Mouse (Mus musculus): Measurements from ENCODE around the gene Mylip. TPM values are rescaled to one million over a fixed set of nuclear protein-coding genes. Genes with fewer than 3 reads are reported as not detected.

Gene Mylip
- polyA plus RNA-seq, 1 experiment from 2014 or later: 5.8 TPM

DNA sequence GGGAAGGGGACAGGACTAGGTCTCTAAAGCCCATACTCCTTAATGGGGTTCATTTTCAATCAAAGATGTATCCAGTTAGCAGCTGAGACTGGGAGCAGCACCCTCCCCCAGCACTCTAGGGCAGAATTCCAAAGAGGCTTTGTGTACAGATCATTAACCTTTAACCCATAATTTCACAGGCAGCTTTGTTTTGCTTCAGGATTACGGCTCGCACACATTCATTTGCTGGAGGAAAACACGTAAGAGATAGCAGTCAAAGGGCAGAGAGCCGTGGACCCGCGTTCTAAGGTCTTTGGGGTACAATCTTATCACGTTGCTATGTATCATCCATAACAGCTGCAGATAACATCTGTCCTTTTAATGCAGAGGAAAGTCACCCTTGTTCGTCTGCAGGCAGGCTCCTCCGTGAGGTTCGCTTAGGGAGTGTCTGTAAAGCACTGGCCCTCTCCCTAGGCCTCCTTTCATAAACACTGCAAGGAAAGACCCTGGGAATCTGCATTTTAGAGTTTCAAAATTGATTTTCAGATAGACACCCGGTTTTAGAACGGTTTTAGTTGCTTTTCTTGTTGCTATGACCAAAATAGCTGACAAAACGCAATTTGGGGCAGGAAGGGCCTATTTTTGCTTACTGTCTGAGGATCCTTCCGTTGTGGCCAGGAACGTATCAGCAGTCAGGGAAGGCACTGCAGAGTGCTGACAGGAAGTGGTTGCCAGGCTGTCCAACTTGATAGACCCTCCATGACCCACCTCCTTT is 65.7 kb downstream of the Mylip start:
- Histone ChIP-seq H3K9ac (replicated peaks; ENCODE audit: low read depth, low read length) (no peak overlapping the region), H3K27ac (ENCODE audit: low read length) (no peak overlapping the region), H3K4me3 (replicated peaks; ENCODE audit: low read length) (no peak overlapping the region), H3K4me2 (ENCODE audit: low read length) (no peak overlapping the region), H3K9me3 (ENCODE audit: control insufficient read depth, low read length) (no peaks in the 10 kb centered on the region), H3K4me1 (replicated peaks; ENCODE audit: control insufficient read depth, insufficient read depth, low read length) (peaks cover 9% of the 10 kb centered on the region), H3K27me3 (replicated peaks; ENCODE audit: control insufficient read depth, insufficient read depth, low read length) (no peaks in the 10 kb centered on the region), H3K36me3 (ENCODE audit: control insufficient read depth, insufficient read depth) (no peaks in the 10 kb centered on the region)
- WGBS: 26% methylated on average over 15 of the region's 15 CpGs
- no peak for ATAC-seq

DNA sequence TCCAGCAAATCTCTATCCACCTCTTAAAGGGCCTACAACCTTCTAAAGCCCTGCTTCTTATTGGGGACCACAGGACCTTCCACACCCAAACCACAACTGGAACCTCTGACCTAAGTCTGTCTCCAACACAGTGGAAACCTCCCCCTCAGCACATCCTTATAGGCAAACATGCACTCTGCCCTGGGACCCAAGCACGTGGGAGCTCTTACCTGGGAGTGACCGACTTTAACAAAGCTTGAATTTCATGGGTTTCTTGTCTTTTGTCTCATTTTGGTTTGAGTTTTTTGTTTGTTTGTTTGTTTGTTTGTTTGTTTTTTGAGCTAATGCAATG is 66.3 kb downstream of the Mylip start:
- ATAC-seq: no peak

DNA sequence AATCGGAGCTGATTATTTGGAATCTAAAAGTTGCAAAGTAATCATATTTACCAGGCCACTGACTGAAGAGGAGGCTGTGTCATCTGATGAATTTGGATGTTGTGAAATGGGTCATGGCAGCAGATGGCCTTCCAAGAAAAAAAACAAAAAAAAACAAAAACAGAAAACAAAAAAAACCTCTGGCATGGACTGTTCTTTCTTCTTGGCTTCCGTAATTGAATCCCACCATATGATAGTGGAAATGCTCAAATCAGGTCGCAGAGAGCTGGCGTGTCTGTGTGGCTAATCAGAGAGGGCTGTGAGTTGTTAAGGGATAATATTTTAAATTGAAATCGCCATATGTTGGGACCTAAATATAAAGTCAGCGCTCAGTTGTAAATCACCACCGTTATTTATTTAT is 67.9 kb downstream of the Mylip start:
- H3K36me3 ChIP-seq (ENCODE audit: control insufficient read depth, insufficient read depth): no peaks in the 10 kb centered on the region
- H3K4me2 ChIP-seq (ENCODE audit: low read length): no peak overlapping the region
- 74% methylated on average over 7 of the region's 7 CpGs for WGBS
- peaks cover 9% of the 10 kb centered on the region for H3K4me1 ChIP-seq (replicated peaks; ENCODE audit: control insufficient read depth, insufficient read depth, low read length)
- H3K4me3 ChIP-seq (replicated peaks; ENCODE audit: low read length): no peak overlapping the region
- H3K27ac ChIP-seq (ENCODE audit: low read length): no peak overlapping the region
- H3K9ac ChIP-seq (replicated peaks; ENCODE audit: low read depth, low read length): no peak overlapping the region
- no peaks in the 10 kb centered on the region for H3K9me3 ChIP-seq (ENCODE audit: control insufficient read depth, low read length)
- ATAC-seq: no peak
- no peaks in the 10 kb centered on the region for H3K27me3 ChIP-seq (replicated peaks; ENCODE audit: control insufficient read depth, insufficient read depth, low read length)

More for the DNA sequence above, 66.3 kb downstream of the Mylip start:
- Histone ChIP-seq H3K27me3 (replicated peaks; ENCODE audit: control insufficient read depth, insufficient read depth, low read length) (no peaks in the 10 kb centered on the region), H3K27ac (ENCODE audit: low read length) (no peak overlapping the region), H3K9ac (replicated peaks; ENCODE audit: low read depth, low read length) (no peak overlapping the region), H3K4me3 (replicated peaks; ENCODE audit: low read length) (no peak overlapping the region), H3K9me3 (ENCODE audit: control insufficient read depth, low read length) (no peaks in the 10 kb centered on the region), H3K4me1 (replicated peaks; ENCODE audit: control insufficient read depth, insufficient read depth, low read length) (peaks cover 9% of the 10 kb centered on the region), H3K4me2 (ENCODE audit: low read length) (no peak overlapping the region), H3K36me3 (ENCODE audit: control insufficient read depth, insufficient read depth) (no peaks in the 10 kb centered on the region)
- WGBS: 69% methylated on average over 2 of the region's 2 CpGs

DNA sequence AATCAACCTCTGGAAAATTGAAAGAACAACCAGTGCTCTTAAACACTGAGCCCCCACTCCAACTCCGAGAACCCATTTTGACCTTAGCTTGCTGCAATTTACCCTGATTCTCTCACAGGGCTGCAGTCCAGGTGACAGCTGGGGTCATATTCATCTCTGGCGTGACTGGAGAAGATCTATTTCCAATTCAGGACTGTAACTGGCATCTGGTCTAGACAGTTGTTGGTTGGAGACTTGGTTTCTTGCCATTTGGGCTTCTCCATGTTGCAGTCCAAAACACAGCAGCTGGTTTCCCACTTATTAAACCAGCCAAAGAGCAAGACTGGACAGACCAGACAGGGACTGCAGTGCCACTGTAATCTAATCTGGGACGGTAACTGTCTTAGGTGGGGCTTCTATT is 70.6 kb downstream of the Mylip start:
- peaks cover 3% of the 10 kb centered on the region for H3K4me1 ChIP-seq (replicated peaks; ENCODE audit: control insufficient read depth, insufficient read depth, low read length)

DNA sequence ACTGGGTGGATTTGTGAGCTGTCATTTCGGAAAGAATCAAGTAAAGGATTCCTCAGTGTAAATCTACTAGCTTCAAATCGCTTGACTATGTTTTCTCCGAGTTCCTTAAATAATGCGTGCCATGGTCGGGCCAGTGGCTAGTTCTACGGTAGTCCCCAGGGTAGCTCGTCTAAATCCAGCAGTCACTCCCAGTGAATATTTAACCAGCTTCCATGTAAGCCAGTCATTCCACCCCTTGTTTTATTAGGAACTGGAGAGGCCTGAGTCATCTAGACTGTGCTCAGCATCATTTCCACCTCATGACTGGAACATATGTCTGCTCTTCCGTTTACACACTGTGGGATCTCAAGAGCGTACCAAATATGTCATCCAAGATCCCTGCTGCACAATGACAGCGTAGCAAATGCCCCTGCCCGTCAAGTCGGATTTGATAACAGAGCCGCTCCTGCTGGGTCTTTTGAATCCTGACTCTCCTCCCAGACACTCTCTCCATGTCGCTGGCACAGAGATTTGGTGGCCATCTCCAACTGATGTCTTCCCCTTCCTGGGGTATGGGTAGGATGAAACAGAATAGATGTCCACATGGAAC is 71.9 kb downstream of the Mylip start:
- ATAC-seq: no peak
- no peaks in the 10 kb centered on the region for H3K9me3 ChIP-seq (ENCODE audit: control insufficient read depth, low read length)
- H3K9ac ChIP-seq (replicated peaks; ENCODE audit: low read depth, low read length): no peak overlapping the region
- peaks cover 7% of the 10 kb centered on the region; the same call in 1 of the 2 replicates for H3K4me1 ChIP-seq (replicated peaks; ENCODE audit: control insufficient read depth, insufficient read depth, low read length)
- H3K27me3 ChIP-seq (replicated peaks; ENCODE audit: control insufficient read depth, insufficient read depth, low read length): no peaks in the 10 kb centered on the region
- no peak overlapping the region for H3K4me2 ChIP-seq (ENCODE audit: low read length)
- no peak overlapping the region for H3K4me3 ChIP-seq (replicated peaks; ENCODE audit: low read length)
- no peaks in the 10 kb centered on the region for H3K36me3 ChIP-seq (ENCODE audit: control insufficient read depth, insufficient read depth)
- 88% methylated on average over 14 of the region's 14 CpGs for WGBS
- H3K27ac ChIP-seq (ENCODE audit: low read length): no peak overlapping the region

More for the DNA sequence above, 70.6 kb downstream of the Mylip start:
- H3K9me3 ChIP-seq (ENCODE audit: control insufficient read depth, low read length): no peaks in the 10 kb centered on the region
- ATAC-seq: no peak
- H3K36me3 ChIP-seq (ENCODE audit: control insufficient read depth, insufficient read depth): no peaks in the 10 kb centered on the region
- WGBS: 87% methylated on average over 3 of the region's 3 CpGs
- no peak overlapping the region for H3K4me2 ChIP-seq (ENCODE audit: low read length)
- no peak overlapping the region for H3K27ac ChIP-seq (ENCODE audit: low read length)
- H3K4me3 ChIP-seq (replicated peaks; ENCODE audit: low read length): no peak overlapping the region
- no peaks in the 10 kb centered on the region for H3K27me3 ChIP-seq (replicated peaks; ENCODE audit: control insufficient read depth, insufficient read depth, low read length)
- H3K9ac ChIP-seq (replicated peaks; ENCODE audit: low read depth, low read length): no peak overlapping the region

Other genes starting within 250 kb of the Mylip start
- gene Gmpr, start 117.7 kb downstream of the Mylip start, polyA plus RNA-seq (2015; fragmentation: Nextera tagmentation; extraction: Ambion mirVana): 20.3 and 25.9 TPM in 2 replicates

Data from forebrain, embryonic 16.5 days (tissue).